Mouse (Mus musculus) kidney, postnatal 0 days (tissue): Measurements from ENCODE around the gene Aknad1. TPM values are rescaled to one million over a fixed set of nuclear protein-coding genes. Genes with fewer than 3 reads are reported as not detected.
A peak's percentile ranks its signal among the peaks of the same experiment; 100 is the strongest.

ENCODE experiments used
- ATAC-seq: fragments of 200-750 bp; cut with Nextera tagmentation; replicated peaks from 2 replicates; pipeline ENCODE4 v1.8.0; 2017; ENCODE audit warnings: low read depth, moderate number of reproducible peaks, moderate TSS enrichment, moderate library complexity; ENCODE audit not compliant: low FRiP score
- DNase-seq: peaks from one replicate; pipeline ENCODE4 v3.0.0-alpha.2; 2016; ENCODE audit warnings: low spot score
- H3K27ac ChIP-seq: fragments of 300-500 bp; sonication (generic); 2 replicates; pipeline ENCODE4 v1.5.1; 2014; ENCODE audit warnings: mild to moderate bottlenecking
- H3K27me3 ChIP-seq: fragments of 300-500 bp; sonication (generic); 2 replicates; pipeline ENCODE4 v1.6.1; 2014; ENCODE audit warnings: low read length, mixed read lengths; ENCODE audit not compliant: insufficient read depth
- H3K36me3 ChIP-seq: fragments of 300-500 bp; sonication (generic); 2 replicates; pipeline ENCODE4 v1.6.1; 2014; ENCODE audit warnings: low read length, mixed read lengths; ENCODE audit not compliant: insufficient read depth
- H3K4me1 ChIP-seq: fragments of 300-500 bp; sonication (generic); replicated peaks from 2 replicates; pipeline ENCODE4 v1.6.1; 2014; ENCODE audit warnings: antibody characterized with exemption, low read length, mixed read lengths; ENCODE audit not compliant: insufficient read depth
- H3K4me2 ChIP-seq: fragments of 300-500 bp; sonication (generic); 2 replicates; pipeline ENCODE4 v1.6.1; 2014; ENCODE audit warnings: mild to moderate bottlenecking, low read length, moderate library complexity, mixed read lengths
- H3K4me3 ChIP-seq: fragments of 300-500 bp; sonication (generic); replicated peaks from 2 replicates; pipeline ENCODE4 v1.5.1; 2014; ENCODE audit warnings: low read depth, low read length
- H3K9ac ChIP-seq: fragments of 300-500 bp; sonication (generic); 2 replicates; pipeline ENCODE4 v1.6.1; 2014; ENCODE audit warnings: low read depth, low read length
- H3K9me3 ChIP-seq: fragments of 300-500 bp; sonication (generic); replicated peaks from 2 replicates; pipeline ENCODE4 v1.6.1; 2016; ENCODE audit warnings: low read length, inconsistent platforms, mixed read lengths
- CTCF ChIP-seq: IDR thresholded peaks from 2 replicates; pipeline ENCODE4 v1.5.1; 2016; ENCODE audit warnings: antibody characterized with exemption, low read depth, mild to moderate bottlenecking, moderate library complexity
- WGBS: fragments of 180-500 bp; shearing (Covaris S2); extraction: QIAGEN DNeasy Blood & Tissue Kit; methylation state at CpG from one replicate; pipeline ENCODE4 v1.1.7; 2014; 5-methylcytosine and 5-hydroxymethylcytosine counted together
- polyA plus RNA-seq: library from polyadenylated mRNA; unstranded; fragments of >200 nt; fragmentation: Nextera tagmentation; extraction: Ambion mirVana; gene quantifications from 2 replicates; pipeline ENCODE4 v1.2.1, GENCODE M21; 2015

The Aknad1 gene
- polyA plus RNA-seq, 1 experiment from 2014 or later: not detected

DNA sequence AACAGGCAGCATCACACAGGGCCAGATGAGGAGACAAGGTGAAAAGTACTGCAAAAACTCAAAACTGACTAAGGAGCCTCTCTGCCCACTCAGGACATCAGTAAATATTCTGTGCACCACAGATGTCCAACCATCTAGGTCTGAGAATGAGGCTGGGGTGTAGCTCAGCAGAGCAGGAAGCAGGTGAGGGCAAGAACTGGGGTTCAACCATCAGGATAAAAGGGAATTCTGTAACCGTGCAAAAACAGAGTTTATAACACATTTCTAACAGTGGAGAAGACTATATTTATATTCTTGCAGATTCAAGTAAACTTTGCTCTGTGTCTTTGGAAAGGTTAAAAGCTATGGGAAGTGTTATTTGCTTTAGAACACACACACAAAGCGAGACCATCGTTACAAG lies 19.7 kb upstream of the Aknad1 start:
- Histone ChIP-seq H3K27ac (no peak overlapping the region), H3K27me3 (no peaks in the 10 kb centered on the region), H3K4me3 (no peak overlapping the region), H3K36me3 (no peaks in the 10 kb centered on the region), H3K9ac (no peak overlapping the region), H3K9me3 (no peaks in the 10 kb centered on the region), H3K4me2 (no peak overlapping the region), H3K4me1 (0 out of 2 replicates have a peak, but pooled peaks cover 6% of the 10 kb centered on the region)
- TF ChIP-seq CTCF: no peak
- ATAC-seq: no peak
- DNase-seq: no peak
- 80% methylated on average over 3 of the region's 3 CpGs for WGBS

GRCm38 (mm10) chr3:108721076-108721991 lies 18.1 kb upstream of the Aknad1 start:
- TF ChIP-seq CTCF: peak; percentile 48
- peak overlapping the region; percentile 81 for H3K9ac ChIP-seq
- under 1% methylated on average over 43 of the region's 44 CpGs for WGBS
- ATAC-seq (no peak), DNase-seq (peak; percentile 86)
- H3K9me3 ChIP-seq: no peaks in the 10 kb centered on the region
- H3K4me3 ChIP-seq: peak overlapping the region; percentile 76
- no peaks in the 10 kb centered on the region for H3K27me3 ChIP-seq
- 0 out of 2 replicates have a peak, but pooled peaks cover 6% of the 10 kb centered on the region for H3K4me1 ChIP-seq
- peak overlapping the region; percentile 80 for H3K4me2 ChIP-seq
- H3K27ac ChIP-seq: peak overlapping the region; percentile 78
- no peaks in the 10 kb centered on the region for H3K36me3 ChIP-seq

DNA sequence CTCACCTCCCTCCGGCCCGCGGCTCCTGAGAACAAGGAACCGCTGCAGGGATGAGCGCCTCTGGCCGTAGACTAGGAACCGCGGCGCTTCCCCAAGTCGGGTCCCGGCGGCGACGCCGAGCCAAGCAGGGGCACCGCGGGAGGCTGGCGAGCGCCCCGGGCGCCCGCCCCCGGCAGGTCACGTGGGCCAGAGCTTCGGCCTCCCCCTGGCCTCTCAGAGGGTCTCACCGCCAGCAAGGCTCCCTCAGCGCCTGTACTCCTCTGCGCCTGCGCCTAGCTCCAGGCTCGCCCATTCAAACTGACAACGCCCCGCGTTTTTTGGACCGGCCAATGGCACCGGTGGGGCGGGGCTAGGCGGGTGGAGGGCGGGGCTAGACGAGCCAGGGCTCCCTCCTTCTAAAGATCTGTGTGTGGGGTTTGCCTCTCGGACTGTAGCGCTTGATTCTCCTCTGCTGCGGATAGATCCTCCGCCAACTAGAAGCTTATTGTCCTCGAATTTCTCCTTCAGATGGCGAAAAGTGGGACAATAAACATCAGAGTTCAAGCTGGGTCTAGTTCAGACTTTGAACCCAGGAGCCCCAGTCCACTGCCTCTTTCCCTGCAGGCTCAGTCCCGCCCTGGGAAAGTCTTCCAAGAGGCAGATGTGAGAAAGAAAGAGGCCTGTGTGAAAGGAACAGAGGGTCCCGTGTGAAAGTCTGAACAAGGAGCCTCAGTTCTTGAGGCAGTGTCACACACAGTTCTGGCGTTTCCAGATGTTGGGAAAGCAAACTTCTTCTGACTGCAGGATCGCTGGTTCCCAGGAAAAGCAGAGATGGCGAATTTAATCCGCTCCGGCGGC lies 17.2 kb upstream of the Aknad1 start, which contains the start of gene Gpsm2:
Gpsm2 (minus strand) TSS at position 274 of the 837 bp plus-strand sequence.
- DNase-seq (peak; percentile 99), ATAC-seq (peak; percentile 98)
- peak within 1 kb of the TSS; percentile 78 for H3K27ac ChIP-seq
- H3K4me2 ChIP-seq: peak within 1 kb of the TSS; percentile 80
- 4% methylated on average over 52 of the region's 53 CpGs for WGBS
- H3K27me3 ChIP-seq: no peaks in the 10 kb centered on the region
- H3K4me3 ChIP-seq: peak within 1 kb of the TSS; percentile 76
- no peaks in the 10 kb centered on the region for H3K36me3 ChIP-seq
- peak within 1 kb of the TSS; percentile 81 for H3K9ac ChIP-seq
- no peak for TF ChIP-seq CTCF
- H3K9me3 ChIP-seq: no peaks in the 10 kb centered on the region
- H3K4me1 ChIP-seq: 0 out of 2 replicates have a peak, but pooled peaks cover 3% of the 10 kb centered on the region

DNA sequence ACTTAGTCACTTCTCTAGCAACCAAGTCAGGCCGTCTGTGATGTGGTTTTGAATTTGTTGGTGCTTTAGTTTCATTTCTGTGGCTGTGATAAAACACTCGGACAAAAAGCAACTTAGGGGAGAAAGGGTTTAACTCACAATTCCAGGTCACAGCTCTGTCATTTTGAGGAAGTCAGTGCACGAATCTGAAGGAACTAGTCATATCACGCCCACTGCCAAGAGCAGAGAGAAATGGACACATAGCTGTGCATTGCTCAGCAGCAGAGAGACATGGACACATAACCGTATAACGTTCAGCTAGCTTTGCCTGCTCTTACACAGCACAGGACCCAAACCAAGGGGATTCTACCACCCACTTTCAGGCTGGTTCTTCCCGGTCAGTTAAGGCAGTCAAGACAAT lies 13.0 kb upstream of the Aknad1 start:
- Histone ChIP-seq H3K9ac (no peak overlapping the region), H3K27ac (no peak overlapping the region), H3K4me2 (no peak overlapping the region), H3K4me1 (no peaks in the 10 kb centered on the region), H3K9me3 (no peaks in the 10 kb centered on the region), H3K36me3 (no peaks in the 10 kb centered on the region), H3K27me3 (no peaks in the 10 kb centered on the region), H3K4me3 (no peak overlapping the region)
- ATAC-seq: no peak
- WGBS: 85% methylated on average over 7 of the region's 7 CpGs
- TF ChIP-seq CTCF: no peak
- DNase-seq: no peak

DNA sequence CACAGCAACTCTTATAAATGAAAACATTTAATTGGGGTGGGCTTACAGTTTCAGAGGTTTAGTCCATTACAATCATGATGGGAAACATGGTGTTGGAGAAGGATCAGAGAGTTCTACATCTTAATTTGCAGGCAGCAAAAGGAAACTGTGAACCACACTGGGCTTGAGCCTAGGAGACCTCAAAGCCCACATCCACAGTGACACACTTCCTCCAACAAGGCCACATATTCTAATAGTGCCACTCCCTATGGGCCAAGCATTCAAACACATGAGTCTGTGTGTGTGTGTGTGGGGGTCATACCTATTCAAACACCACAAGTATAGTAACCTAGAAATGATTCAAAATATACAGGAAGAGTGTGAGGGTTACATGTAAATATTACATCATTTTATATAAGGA lies 12.1 kb upstream of the Aknad1 start:
- Histone ChIP-seq H3K4me2 (no peak overlapping the region), H3K27ac (no peak overlapping the region), H3K27me3 (no peaks in the 10 kb centered on the region), H3K4me1 (no peaks in the 10 kb centered on the region), H3K36me3 (no peaks in the 10 kb centered on the region), H3K4me3 (no peak overlapping the region), H3K9me3 (no peaks in the 10 kb centered on the region), H3K9ac (no peak overlapping the region)
- no peak for DNase-seq
- no peak for ATAC-seq
- no peak for TF ChIP-seq CTCF

DNA sequence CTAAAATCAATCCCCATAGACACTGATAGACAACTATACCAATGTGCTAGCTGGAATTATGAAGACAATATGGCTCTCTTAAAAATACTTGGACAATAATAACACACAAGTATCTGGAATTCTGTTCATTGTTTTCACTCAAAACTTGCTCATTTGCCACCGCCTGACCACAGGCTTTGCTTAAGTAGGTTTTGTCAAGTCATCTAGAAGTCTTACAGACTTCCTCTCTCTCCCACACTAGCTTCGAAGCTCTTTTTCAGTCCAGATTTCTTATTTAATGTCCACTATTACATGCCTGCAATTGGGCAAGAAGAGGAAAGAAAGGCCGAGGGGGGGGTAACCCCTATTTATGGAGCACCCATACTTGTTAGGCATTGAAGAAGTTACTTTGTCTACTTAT lies 11.7 kb upstream of the Aknad1 start:
- ATAC-seq (no peak), DNase-seq (no peak)
- Histone ChIP-seq H3K9ac (no peak overlapping the region), H3K9me3 (no peaks in the 10 kb centered on the region), H3K27ac (no peak overlapping the region), H3K4me2 (no peak overlapping the region), H3K27me3 (no peaks in the 10 kb centered on the region), H3K36me3 (no peaks in the 10 kb centered on the region), H3K4me1 (no peaks in the 10 kb centered on the region), H3K4me3 (no peak overlapping the region)
- WGBS: 93% methylated on average over 3 of the region's 3 CpGs
- no peak for TF ChIP-seq CTCF
